Mouse (Mus musculus) G1E (cell line): ENCODE measurements at regions not wholly inside any gene's neighbourhood (a gene's known extent, or its start where the extent isn't known, plus 50 kb on each side); places are given as distances from the start of the nearest gene placed in this dataset.

Experiments
- ATAC-seq: 2 replicates; pipeline ENCODE4 v1.8.0; 2016; ENCODE audit warnings: mild to moderate bottlenecking; ENCODE audit not compliant: insufficient number of reproducible peaks, poor library complexity, low FRiP score, severe bottlenecking; ENCODE audit errors: extremely low read depth
- DNase-seq: peaks from one replicate; pipeline ENCODE4 v3.0.0; 2012; ENCODE audit warnings: low spot score
- H3K27me3 ChIP-seq: 2 replicates; pipeline ENCODE4 v1.6.1; 2012; ENCODE audit warnings: mild to moderate bottlenecking, low read length, inconsistent platforms; ENCODE audit not compliant: insufficient read depth
- H3K36me3 ChIP-seq: replicated peaks from 2 replicates; pipeline ENCODE3; 2012; ENCODE audit warnings: mild to moderate bottlenecking, inconsistent platforms
- H3K4me1 ChIP-seq: 2 replicates; pipeline ENCODE4 v1.6.1; 2012; ENCODE audit warnings: low read depth, low read length, inconsistent platforms, mixed read lengths; ENCODE audit not compliant: insufficient read depth
- H3K4me3 ChIP-seq: 2 replicates; pipeline ENCODE4 v1.5.1; 2012; ENCODE audit warnings: low read depth, mild to moderate bottlenecking, inconsistent platforms, low read length, moderate library complexity, mixed read lengths
- H3K9me3 ChIP-seq: replicated peaks from 2 replicates; pipeline ENCODE4 v1.6.1; 2012; ENCODE audit warnings: inconsistent platforms
- CTCF ChIP-seq: IDR thresholded peaks from 2 replicates; pipeline ENCODE4 v1.5.1; 2012; ENCODE audit warnings: low read depth, low read length, inconsistent platforms, mixed read lengths
- GATA1 ChIP-seq: IDR thresholded peaks from 2 replicates; pipeline ENCODE4 v1.6.1; 2012; ENCODE audit warnings: borderline replicate concordance, low read length, inconsistent platforms, mixed read lengths
- GATA2 ChIP-seq: IDR thresholded peaks from 2 replicates; pipeline ENCODE4 v1.6.1; 2012; ENCODE audit warnings: low read depth, low read length, inconsistent platforms, borderline replicate concordance
- POLR2AphosphoS5 ChIP-seq: IDR thresholded peaks from 2 replicates; pipeline ENCODE4 v1.6.1; 2012; ENCODE audit warnings: low read depth, low read length, inconsistent platforms; ENCODE audit not compliant: insufficient replicate concordance
- TAL1 ChIP-seq: conservative IDR thresholded peaks from 2 replicates; pipeline ENCODE4 v1.6.1; 2012; ENCODE audit warnings: low read depth, low read length, inconsistent platforms, mixed read lengths

DNA sequence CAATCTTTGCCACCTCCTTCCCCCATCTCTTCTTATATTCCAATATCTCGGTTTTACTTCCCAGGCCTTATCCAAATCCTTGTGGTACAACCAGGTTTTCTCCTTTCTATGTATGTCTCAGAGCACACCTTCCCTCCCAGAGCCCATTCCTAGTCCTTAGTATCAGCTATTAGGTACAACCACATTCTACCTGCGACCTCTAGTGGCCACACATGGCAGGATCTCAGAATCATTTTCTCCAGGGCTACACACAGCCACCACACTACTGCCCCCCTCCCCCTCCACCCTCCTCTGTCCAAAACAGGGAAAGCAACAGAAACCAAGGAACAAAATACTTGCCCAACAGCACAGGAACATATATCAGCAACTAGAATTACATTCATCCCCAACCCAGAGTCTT lies 898.2 kb upstream of the B3galt2 start:
- Histone ChIP-seq H3K9me3 (0 out of 2 replicates have a peak, but pooled peaks cover 2% of the 10 kb centered on the region), H3K4me3 (no peak overlapping the region), H3K4me1 (no peaks in the 10 kb centered on the region), H3K36me3 (no peaks in the 10 kb centered on the region), H3K27me3 (no peaks in the 10 kb centered on the region)
- TF ChIP-seq POLR2AphosphoS5 (no peak), CTCF (no peak), GATA2 (no peak), GATA1 (no peak), TAL1 (no peak)
- ATAC-seq: peak; percentile 70; the same call in 1 of the 2 replicates
- DNase-seq: no peak

DNA sequence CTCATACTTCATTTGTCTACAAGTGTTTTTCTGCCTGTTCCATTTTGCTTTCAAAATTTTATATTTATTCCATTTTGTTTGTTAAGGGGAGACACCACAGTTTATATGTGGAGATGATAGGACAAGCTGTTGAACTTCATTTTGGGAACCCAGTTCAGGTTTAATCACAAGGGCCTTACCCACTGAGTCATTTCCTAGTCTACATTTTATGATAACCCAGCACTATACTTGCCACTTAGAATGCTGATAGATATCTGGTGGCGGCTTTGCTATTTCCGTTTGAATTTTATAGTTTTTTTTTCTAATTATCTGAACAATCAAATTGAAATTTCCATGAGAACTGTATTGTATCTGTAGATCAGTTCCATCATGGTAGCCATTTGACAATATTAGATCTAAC lies 869.5 kb upstream of the B3galt2 start:
- DNase-seq (no peak), ATAC-seq (no peak)
- no peaks in the 10 kb centered on the region for H3K4me1 ChIP-seq
- no peak overlapping the region for H3K4me3 ChIP-seq
- no peaks in the 10 kb centered on the region for H3K36me3 ChIP-seq
- H3K27me3 ChIP-seq: no peaks in the 10 kb centered on the region
- TF ChIP-seq CTCF (no peak), GATA2 (no peak), GATA1 (no peak), POLR2AphosphoS5 (no peak), TAL1 (no peak)
- H3K9me3 ChIP-seq: no peaks in the 10 kb centered on the region
